In genomic region chr16:31332586-31332985, GRCm38 (mm10) we compare ENCODE assay signal across 23 mouse cellular contexts. TPM values are rescaled to one million over a fixed set of nuclear protein-coding genes. Genes with fewer than 3 reads are reported as not detected.
DNase-seq lines count a peak whose midpoint lies in the region; ATAC-seq lines count a peak whose summit lies in the region.
"Had no signal": no experiment of that assay in that cellular context is flagged by ENCODE, and none has a peak within 500 bp of the region (broad histone marks: within the 10 kb centered on the region; RNA-seq: fewer than 3 reads in every experiment).

No protein-coding gene starts in this region.

- DNase-seq in 416B (ENCODE audit: low read depth) (peak; percentile 58), MEL-GATA-1-ER (ENCODE audit: extremely low read depth, low read depth) (peak; percentile 80)
- no peak for DNase-seq in thymus, postnatal 25 days
- DNase-seq: adrenal gland, adult 2 months; adrenal gland, postnatal 10 days; adrenal gland, postnatal 25 days; cerebellum, adult 11 months; cerebellum, adult 18-20 months; cerebellum, adult 8-10 months; cerebellum, adult 9-11 months; cerebellum, postnatal 14 days; cerebellum, postnatal 36 days; embryo, embryonic 11 days had no signal

- peaks cover 15% of the 10 kb centered on the region for H3K9me3 ChIP-seq in megakaryocyte, embryonic 14.5 days
- H3K9me3 ChIP-seq: embryonic facial prominence, embryonic 13.5 days; embryonic facial prominence, embryonic 15.5 days; forebrain, embryonic 10.5 days; forebrain, embryonic 12.5 days had no signal

- H3K4me3 ChIP-seq in megakaryocyte, embryonic 14.5 days (replicated peaks): peak overlapping the region; percentile 53
- H3K4me3 ChIP-seq: embryonic facial prominence, embryonic 13.5 days; embryonic facial prominence, embryonic 15.5 days; erythroblast, embryonic 14.5 days; forebrain, embryonic 10.5 days; forebrain, embryonic 12.5 days had no signal

- H3K27me3 ChIP-seq in megakaryocyte, embryonic 14.5 days (replicated peaks): peaks cover 38% of the 10 kb centered on the region
- H3K27me3 ChIP-seq: embryonic facial prominence, embryonic 13.5 days; embryonic facial prominence, embryonic 15.5 days; forebrain, embryonic 12.5 days had no signal

- ATAC-seq in megakaryocyte, adult 5-6 weeks (ENCODE audit: poor library complexity, severe bottlenecking): no peak
- ATAC-seq: forebrain, embryonic 14.5 days; forebrain, embryonic 16.5 days had no signal

- H3K36me3 ChIP-seq in megakaryocyte, embryonic 14.5 days (replicated peaks; ENCODE audit: low read length): no peaks in the 10 kb centered on the region
- H3K36me3 ChIP-seq: embryonic facial prominence, embryonic 13.5 days; embryonic facial prominence, embryonic 15.5 days; forebrain, embryonic 10.5 days; forebrain, embryonic 12.5 days had no signal

- peaks cover 34% of the 10 kb centered on the region for H3K4me1 ChIP-seq in megakaryocyte, embryonic 14.5 days

RNA-seq across cellular contexts. Expression of gene Apod, which starts 18.0 kb away (rescaled TPM):
- polyA plus RNA-seq in megakaryocyte, embryonic 14.5 days (2012; ENCODE audit: insufficient read depth, low replicate concordance): not detected in 2 replicates
- 0.33 and 1.3 TPM in 2 replicates for total RNA-seq in megakaryocyte, adult 5-6 weeks (2015)
- 0.33 and 0.53 TPM in 2 replicates for total RNA-seq in megakaryocyte, adult 5-6 weeks (2017)
- total RNA-seq: common myeloid progenitor, adult 5-6 weeks had no signal
- polyA plus RNA-seq: erythroblast, embryonic 14.5 days had no signal

RNA-seq across cellular contexts. Expression of gene Ppp1r2, which starts 57.5 kb away (rescaled TPM):
- polyA plus RNA-seq in megakaryocyte, embryonic 14.5 days (2012; ENCODE audit: insufficient read depth, low replicate concordance): 50.5 and 165 TPM in 2 replicates
- total RNA-seq in megakaryocyte, adult 5-6 weeks (2015): 85.4 and 90.2 TPM in 2 replicates
- total RNA-seq in megakaryocyte, adult 5-6 weeks (2017): 58.6 and 59.5 TPM in 2 replicates
